Mouse (Mus musculus) limb, embryonic 13.5 days (tissue): Measurements from ENCODE around the gene Ebf3. TPM values are rescaled to one million over a fixed set of nuclear protein-coding genes. Genes with fewer than 3 reads are reported as not detected.
A peak's percentile ranks its signal among the peaks of the same experiment; 100 is the strongest.

Source experiments
- ATAC-seq: fragments of 200-750 bp; cut with Nextera tagmentation; 2 replicates; pipeline ENCODE4 v1.8.0; 2017; ENCODE audit warnings: low read depth, moderate number of reproducible peaks, moderate TSS enrichment; ENCODE audit not compliant: low FRiP score
- H3K27ac ChIP-seq: fragments of 300-500 bp; sonication (generic); 2 replicates; pipeline ENCODE4 v1.5.1; 2015; ENCODE audit warnings: inconsistent platforms, mild to moderate bottlenecking, moderate library complexity
- H3K27me3 ChIP-seq: fragments of 300-500 bp; sonication (generic); 2 replicates; pipeline ENCODE4 v1.6.1; 2015; ENCODE audit warnings: mild to moderate bottlenecking, inconsistent platforms
- H3K36me3 ChIP-seq: fragments of 300-500 bp; sonication (generic); 2 replicates; pipeline ENCODE4 v1.6.1; 2015; ENCODE audit warnings: inconsistent platforms, mild to moderate bottlenecking, moderate library complexity
- H3K4me1 ChIP-seq: fragments of 300-500 bp; sonication (generic); 2 replicates; pipeline ENCODE4 v1.6.1; 2015; ENCODE audit warnings: inconsistent platforms
- H3K4me2 ChIP-seq: fragments of 300-500 bp; sonication (generic); replicated peaks from 2 replicates; pipeline ENCODE4 v1.6.1; 2015; ENCODE audit warnings: inconsistent platforms, mild to moderate bottlenecking, moderate library complexity
- H3K4me3 ChIP-seq: fragments of 300-500 bp; sonication (generic); 2 replicates; pipeline ENCODE4 v1.5.1; 2015; ENCODE audit warnings: moderate library complexity, mild to moderate bottlenecking, inconsistent platforms
- H3K9ac ChIP-seq: fragments of 300-500 bp; sonication (generic); 2 replicates; pipeline ENCODE4 v1.6.1; 2015; ENCODE audit warnings: mild to moderate bottlenecking, inconsistent platforms
- H3K9me3 ChIP-seq: fragments of 300-500 bp; sonication (generic); 2 replicates; pipeline ENCODE4 v1.6.1; 2016; ENCODE audit warnings: inconsistent platforms
- WGBS: fragments of 180-500 bp; shearing (Covaris S2); methylation state at CpG from one replicate; pipeline ENCODE4 v1.1.7; 2015; 5-methylcytosine and 5-hydroxymethylcytosine counted together
- polyA plus RNA-seq: library from polyadenylated mRNA; unstranded; fragments of >200 nt; fragmentation: Nextera tagmentation; extraction: Ambion mirVana; gene quantifications from 2 replicates; pipeline ENCODE4 v1.2.1, GENCODE M21; 2015

Gene Ebf3
- polyA plus RNA-seq, 1 experiment from 2014 or later: 13.4 TPM

DNA sequence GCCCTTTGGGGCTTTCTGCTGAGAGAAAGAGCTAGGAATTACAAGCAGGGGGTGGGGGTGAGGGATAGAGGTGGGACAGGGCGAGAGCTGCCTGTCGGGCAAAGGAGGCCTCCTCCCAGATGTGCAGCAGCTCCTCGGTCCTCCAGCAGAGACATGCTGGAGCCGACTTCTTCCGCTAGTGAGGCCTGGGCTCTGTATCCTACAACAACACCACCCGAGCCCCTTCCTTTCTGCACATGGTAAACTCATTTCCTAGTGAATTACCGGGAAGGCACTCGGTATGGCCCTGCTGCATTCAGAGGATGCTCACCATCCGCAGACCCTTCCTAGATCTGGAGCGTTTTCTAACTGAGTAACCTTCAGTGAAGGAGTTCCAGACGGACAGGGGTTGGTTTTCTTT is 14.1 kb downstream of the Ebf3 start:
- WGBS: 13% methylated on average over 11 of the region's 11 CpGs
- no peak for ATAC-seq
- no peaks in the 10 kb centered on the region for H3K9me3 ChIP-seq
- H3K27ac ChIP-seq: peak overlapping the region; percentile 44; the same call in 1 of the 2 replicates
- peaks cover 14% of the 10 kb centered on the region; the same call in 1 of the 2 replicates for H3K36me3 ChIP-seq
- peaks cover 31% of the 10 kb centered on the region for H3K27me3 ChIP-seq
- peaks cover 95% of the 10 kb centered on the region for H3K4me1 ChIP-seq
- H3K4me2 ChIP-seq: peak overlapping the region; percentile 59
- peak overlapping the region; percentile 25; the same call in 1 of the 2 replicates for H3K9ac ChIP-seq
- peak overlapping the region; percentile 28 for H3K4me3 ChIP-seq

DNA sequence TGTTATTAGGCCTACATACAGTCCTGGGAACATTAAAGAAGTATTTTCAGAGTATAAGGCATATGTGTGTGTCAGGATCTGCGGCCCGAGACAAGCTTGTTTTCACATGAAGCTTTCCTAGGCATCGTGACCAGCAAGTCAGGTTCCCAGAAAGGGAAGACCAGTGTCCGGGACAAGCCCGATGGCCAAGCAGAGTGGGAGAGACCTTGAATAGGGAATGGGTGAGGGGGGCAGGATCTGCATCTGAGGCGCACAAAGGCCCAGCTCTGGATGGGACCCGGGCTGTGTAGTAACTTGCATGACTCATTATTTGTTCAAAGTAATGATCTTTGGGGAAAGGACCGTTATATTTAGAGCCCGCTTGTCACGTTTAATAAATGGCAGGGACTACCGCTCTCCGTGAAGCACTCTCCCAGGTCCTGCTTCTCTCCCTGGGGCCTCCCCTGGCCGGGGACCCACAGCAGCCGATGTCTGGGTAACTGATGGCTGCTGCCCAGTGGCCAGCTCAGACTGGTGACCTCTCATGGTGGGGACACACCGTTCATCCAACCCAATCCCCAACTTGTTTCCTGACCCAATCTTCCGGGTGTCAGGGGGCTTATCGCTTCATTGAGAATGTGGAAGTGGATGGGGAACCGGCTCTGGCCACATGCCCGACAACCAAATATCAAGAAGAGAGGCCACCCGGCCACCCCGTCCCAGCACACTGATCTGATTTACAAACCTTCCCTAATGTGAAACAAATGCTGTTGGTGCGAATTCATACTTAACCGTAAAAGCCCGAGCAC is 16.5 kb downstream of the Ebf3 start:
- WGBS: 19% methylated on average over 24 of the region's 24 CpGs
- Histone ChIP-seq H3K27me3 (peaks cover 34% of the 10 kb centered on the region), H3K4me1 (peaks cover 83% of the 10 kb centered on the region), H3K9ac (0 out of 2 replicates have a peak overlapping the region, but pooled peaks have one; percentile 40), H3K4me3 (peak overlapping the region; percentile 21), H3K36me3 (peaks cover 14% of the 10 kb centered on the region), H3K27ac (peak overlapping the region; percentile 33; the same call in 1 of the 2 replicates), H3K9me3 (no peaks in the 10 kb centered on the region), H3K4me2 (peak overlapping the region; percentile 59)
- no peak for ATAC-seq

DNA sequence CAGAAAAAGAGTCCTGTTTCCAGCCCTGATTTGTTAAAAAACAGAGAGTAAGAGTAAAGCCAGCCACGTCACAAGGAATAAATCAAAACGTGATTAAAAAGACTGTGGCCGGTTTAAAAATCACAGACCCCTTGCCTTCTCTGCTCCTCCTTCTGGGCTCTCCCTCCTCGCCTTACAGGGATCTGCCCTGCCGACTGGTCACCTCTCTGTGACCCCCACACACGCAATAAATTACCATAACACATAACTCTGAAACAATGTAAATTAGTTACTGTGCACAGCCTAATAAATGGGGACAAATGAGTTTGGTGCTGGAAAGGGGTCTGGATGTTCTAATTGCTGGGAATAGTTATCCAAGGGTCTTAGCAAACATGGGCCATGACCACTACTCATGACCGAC is 17.1 kb downstream of the Ebf3 start:
- Histone ChIP-seq H3K4me1 (peaks cover 76% of the 10 kb centered on the region), H3K27me3 (peaks cover 37% of the 10 kb centered on the region), H3K27ac (0 out of 2 replicates have a peak overlapping the region, but pooled peaks have one; percentile 10), H3K9me3 (no peaks in the 10 kb centered on the region), H3K36me3 (peaks cover 17% of the 10 kb centered on the region), H3K4me2 (peak overlapping the region; percentile 59), H3K4me3 (peak overlapping the region; percentile 21), H3K9ac (0 out of 2 replicates have a peak overlapping the region, but pooled peaks have one; percentile 40)
- 19% methylated on average over 7 of the region's 7 CpGs for WGBS
- ATAC-seq: no peak

DNA sequence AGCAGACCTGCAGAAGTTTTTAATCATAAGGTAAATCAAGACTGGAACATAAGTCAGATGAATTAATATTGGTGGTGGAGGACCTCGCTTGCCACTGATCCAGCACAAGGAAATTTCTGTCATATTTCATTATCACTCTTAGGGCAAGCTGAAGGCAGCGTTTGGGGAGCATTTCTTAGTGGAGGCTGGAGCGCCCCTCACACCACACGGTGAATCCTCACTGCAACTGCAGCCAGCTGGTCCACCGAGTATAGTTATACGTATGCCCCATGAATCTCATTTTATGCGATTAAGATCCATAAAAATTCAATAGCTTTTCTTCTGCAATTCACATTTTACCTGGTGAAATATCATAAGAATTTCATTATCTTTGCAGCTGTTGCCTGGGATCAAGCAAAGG is 18.6 kb downstream of the Ebf3 start:
- ATAC-seq: no peak
- Histone ChIP-seq H3K27ac (no peak overlapping the region), H3K4me3 (no peak overlapping the region), H3K4me2 (no peak overlapping the region), H3K9ac (no peak overlapping the region), H3K9me3 (no peaks in the 10 kb centered on the region), H3K4me1 (peaks cover 61% of the 10 kb centered on the region), H3K27me3 (peaks cover 34% of the 10 kb centered on the region), H3K36me3 (peaks cover 27% of the 10 kb centered on the region)
- 56% methylated on average over 7 of the region's 7 CpGs for WGBS

DNA sequence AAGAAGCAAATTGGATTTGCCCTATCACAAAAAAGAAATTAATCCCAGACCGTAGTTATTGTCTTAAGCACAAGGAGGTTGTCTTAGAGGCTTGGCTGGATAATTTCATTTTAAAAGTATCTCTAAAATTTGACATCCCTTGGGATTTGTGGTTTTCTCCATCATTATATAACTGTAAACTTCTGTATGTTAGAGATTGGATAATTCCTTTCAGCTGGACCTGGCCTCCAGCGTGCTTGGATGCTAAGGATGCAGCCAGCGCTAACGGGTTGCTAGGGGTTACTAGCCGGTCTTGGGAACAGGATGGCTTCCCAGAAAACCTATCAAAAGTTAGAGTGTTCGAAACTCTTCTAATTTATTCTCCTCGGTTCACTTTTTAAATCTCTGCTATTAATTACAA is 19.8 kb downstream of the Ebf3 start:
- no peak for ATAC-seq
- Histone ChIP-seq H3K9ac (no peak overlapping the region), H3K27me3 (peaks cover 28% of the 10 kb centered on the region), H3K27ac (no peak overlapping the region), H3K4me2 (no peak overlapping the region), H3K4me3 (no peak overlapping the region), H3K4me1 (peaks cover 51% of the 10 kb centered on the region), H3K9me3 (no peaks in the 10 kb centered on the region), H3K36me3 (peaks cover 21% of the 10 kb centered on the region)
- 29% methylated on average over 7 of the region's 7 CpGs for WGBS

DNA sequence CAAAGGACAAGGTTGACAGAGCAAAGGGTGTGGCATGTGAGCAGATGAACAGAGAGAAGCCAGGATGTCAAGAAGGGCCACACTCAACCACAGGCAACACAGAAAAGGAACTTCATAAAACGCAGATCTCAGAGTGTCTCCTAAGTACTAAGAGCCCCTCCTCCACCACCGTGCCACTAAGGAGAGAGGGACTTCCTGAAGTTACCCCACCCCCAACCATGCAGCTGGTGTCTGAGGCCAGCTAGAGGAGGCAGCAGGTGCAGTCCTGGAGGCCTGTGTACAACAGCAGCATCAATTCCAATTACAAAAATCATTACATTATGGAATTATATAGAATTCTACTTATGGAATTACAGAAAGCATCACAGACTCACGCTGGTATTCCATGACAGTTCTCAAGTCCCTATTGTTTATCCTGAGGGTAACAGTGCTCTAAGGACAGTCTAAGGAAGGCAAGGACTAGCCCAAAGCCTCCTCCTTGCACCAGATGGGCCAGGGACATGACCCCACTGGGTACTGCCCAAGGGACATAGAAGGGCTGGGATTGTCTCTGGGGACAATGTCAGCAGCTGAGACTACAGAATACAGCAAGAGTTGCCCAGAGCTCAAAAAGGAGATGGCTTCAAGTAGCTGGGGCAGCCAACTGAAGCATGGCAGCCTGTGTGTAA is 24.8 kb downstream of the Ebf3 start:
- Histone ChIP-seq H3K4me2 (no peak overlapping the region), H3K27me3 (peaks cover 11% of the 10 kb centered on the region; the same call in 1 of the 2 replicates), H3K9me3 (no peaks in the 10 kb centered on the region), H3K4me1 (peaks cover 33% of the 10 kb centered on the region), H3K9ac (no peak overlapping the region), H3K36me3 (peaks cover 34% of the 10 kb centered on the region), H3K4me3 (no peak overlapping the region), H3K27ac (no peak overlapping the region)
- no peak for ATAC-seq
- 58% methylated on average over 3 of the region's 3 CpGs for WGBS

DNA sequence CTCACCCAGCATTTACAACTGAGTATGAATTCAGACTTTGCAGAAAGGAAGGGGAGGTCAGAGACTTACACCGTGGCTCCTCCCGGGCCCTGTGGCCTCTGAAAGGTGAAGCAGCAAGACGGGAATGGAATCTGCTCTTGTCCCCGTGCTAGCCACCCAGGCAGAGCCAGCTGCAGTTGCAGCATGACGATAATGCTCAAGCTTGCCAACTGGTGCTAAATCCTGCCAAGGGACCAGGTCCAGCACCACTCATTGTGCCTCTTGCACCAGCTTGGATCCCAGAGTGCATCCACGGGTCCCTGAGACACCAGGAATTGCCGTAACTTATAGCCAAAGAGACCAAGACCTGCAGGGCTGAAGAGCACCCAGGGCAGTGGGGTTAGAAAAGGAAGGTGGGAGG is 36.1 kb downstream of the Ebf3 start:
- Histone ChIP-seq H3K36me3 (peaks cover 17% of the 10 kb centered on the region), H3K4me1 (peaks cover 25% of the 10 kb centered on the region), H3K27me3 (no peaks in the 10 kb centered on the region), H3K27ac (no peak overlapping the region), H3K4me2 (no peak overlapping the region), H3K4me3 (no peak overlapping the region), H3K9me3 (no peaks in the 10 kb centered on the region), H3K9ac (no peak overlapping the region)
- no peak for ATAC-seq
- WGBS: 85% methylated on average over 7 of the region's 7 CpGs

DNA sequence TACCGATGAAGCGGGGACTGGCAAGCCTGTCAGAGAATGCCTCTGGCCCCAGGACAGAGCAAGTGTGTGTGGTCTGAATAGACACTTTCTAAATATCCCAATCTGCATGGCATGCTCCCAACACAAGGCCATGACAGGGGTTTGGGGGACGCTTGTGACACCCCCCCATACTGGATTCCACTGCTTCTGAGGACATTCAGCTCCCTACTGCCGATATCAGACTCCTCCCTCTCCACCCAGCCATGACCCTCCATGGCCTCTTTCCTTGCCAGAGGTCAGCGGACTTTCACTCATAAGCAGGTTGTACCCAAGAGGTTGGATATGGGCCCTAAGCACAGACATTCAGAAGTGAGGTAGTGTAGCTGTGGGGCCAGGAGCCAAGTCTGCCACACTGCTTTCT is 36.5 kb downstream of the Ebf3 start:
- H3K9me3 ChIP-seq: no peaks in the 10 kb centered on the region
- peaks cover 17% of the 10 kb centered on the region for H3K36me3 ChIP-seq
- no peak for ATAC-seq
- no peak overlapping the region for H3K4me3 ChIP-seq
- no peak overlapping the region for H3K9ac ChIP-seq
- H3K4me1 ChIP-seq: peaks cover 30% of the 10 kb centered on the region
- no peak overlapping the region for H3K27ac ChIP-seq
- WGBS: 82% methylated on average over 5 of the region's 5 CpGs
- H3K4me2 ChIP-seq: no peak overlapping the region
- H3K27me3 ChIP-seq: 0 out of 2 replicates have a peak, but pooled peaks cover 2% of the 10 kb centered on the region

DNA sequence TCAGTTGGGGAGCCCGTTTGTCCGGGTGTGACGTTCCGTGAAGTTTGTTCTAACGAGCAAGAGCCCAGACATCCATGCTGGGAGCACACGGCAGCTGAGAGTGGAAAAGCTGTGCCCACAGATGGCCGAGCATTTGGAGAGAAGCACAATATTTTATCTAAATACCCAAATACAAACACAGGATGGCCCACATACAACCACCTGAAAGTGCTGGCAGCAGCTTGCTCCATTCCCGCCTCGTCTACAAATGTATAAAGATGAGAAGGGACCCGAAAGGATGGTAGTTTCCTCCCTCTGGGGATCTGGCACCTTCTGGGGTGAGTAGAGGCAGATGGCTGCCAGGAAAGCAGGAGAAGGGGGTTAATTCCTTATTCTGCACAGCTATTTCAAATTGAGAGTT is 42.0 kb downstream of the Ebf3 start:
- Histone ChIP-seq H3K4me2 (no peak overlapping the region), H3K36me3 (peaks cover 13% of the 10 kb centered on the region), H3K4me3 (no peak overlapping the region), H3K4me1 (peaks cover 70% of the 10 kb centered on the region), H3K27me3 (peaks cover 8% of the 10 kb centered on the region; the same call in 1 of the 2 replicates), H3K9me3 (no peaks in the 10 kb centered on the region), H3K27ac (no peak overlapping the region), H3K9ac (no peak overlapping the region)
- WGBS: 69% methylated on average over 10 of the region's 10 CpGs
- no peak for ATAC-seq

DNA sequence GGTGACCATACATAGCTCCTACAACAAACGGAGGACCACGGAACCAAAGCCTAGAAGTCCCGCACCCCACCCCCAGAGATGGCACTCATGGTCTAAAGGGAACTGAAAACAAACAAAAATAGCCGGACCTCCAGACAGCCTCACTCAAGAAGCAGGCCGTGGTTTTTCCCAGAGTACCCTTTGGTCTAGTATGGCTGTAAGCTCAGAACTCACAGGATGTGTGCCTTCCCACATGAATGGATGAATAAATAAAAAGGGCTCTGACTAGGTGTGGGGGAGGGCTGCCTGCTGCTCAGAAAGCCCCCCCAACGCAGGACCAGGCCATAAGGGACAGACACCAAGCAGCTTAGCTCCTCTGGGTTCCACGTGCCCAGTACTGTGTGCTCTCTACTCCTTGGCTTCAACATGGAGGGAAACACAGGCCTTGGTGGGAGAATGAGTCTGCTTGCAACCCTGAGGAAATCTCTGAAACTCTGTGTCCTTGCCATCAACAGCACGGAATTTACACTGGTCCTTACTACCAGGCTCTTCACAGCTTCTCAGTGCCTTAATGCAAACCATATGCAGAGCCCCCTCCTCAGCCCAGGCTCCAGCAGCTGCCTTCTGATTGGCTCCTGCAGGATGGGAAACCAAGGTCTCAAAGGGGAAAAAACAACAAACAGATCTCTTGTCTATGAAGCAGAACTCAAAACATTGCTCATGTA is 45.6 kb downstream of the Ebf3 start:
- 38% methylated on average over 8 of the region's 8 CpGs for WGBS
- H3K27ac ChIP-seq: peak overlapping the region; percentile 58; the same call in 1 of the 2 replicates
- peaks cover 85% of the 10 kb centered on the region for H3K4me1 ChIP-seq
- H3K36me3 ChIP-seq: no peaks in the 10 kb centered on the region; the same call in 1 of the 2 replicates
- H3K9me3 ChIP-seq: no peaks in the 10 kb centered on the region
- peak; percentile 55; the same call in 1 of the 2 replicates for ATAC-seq
- H3K9ac ChIP-seq: no peak overlapping the region
- H3K4me3 ChIP-seq: no peak overlapping the region
- peaks cover 14% of the 10 kb centered on the region for H3K27me3 ChIP-seq
- H3K4me2 ChIP-seq: peak overlapping the region; percentile 35; the same call in 1 of the 2 replicates

DNA sequence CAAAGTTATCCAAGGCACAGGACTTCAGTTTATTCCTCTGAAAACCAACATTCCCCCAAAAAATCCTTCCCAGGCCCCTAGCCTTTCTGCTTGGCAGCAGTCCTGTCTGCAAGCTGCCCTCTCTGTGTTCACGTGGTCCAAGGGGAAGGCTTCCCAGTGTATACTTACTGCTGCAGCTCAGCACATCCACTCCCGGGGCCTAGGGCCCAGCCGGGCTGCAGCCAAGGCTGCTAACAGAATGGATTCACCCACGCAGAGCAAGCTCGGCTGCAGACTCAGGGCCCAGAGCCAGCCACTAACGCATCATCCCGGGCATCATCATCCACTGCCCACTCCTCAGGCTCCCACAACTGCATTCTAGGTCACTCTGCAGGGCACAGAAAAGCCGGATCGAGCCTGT is 46.8 kb downstream of the Ebf3 start:
- 64% methylated on average over 9 of the region's 9 CpGs for WGBS
- no peak for ATAC-seq
- Histone ChIP-seq H3K9me3 (no peaks in the 10 kb centered on the region), H3K36me3 (no peaks in the 10 kb centered on the region; the same call in 1 of the 2 replicates), H3K4me2 (peak overlapping the region; percentile 14; the same call in 1 of the 2 replicates), H3K27ac (no peak overlapping the region; the same call in 1 of the 2 replicates), H3K4me3 (no peak overlapping the region), H3K4me1 (peaks cover 75% of the 10 kb centered on the region), H3K27me3 (peaks cover 9% of the 10 kb centered on the region), H3K9ac (0 out of 2 replicates have a peak overlapping the region, but pooled peaks have one; percentile 26)
